Comparison of ENCODE assay signal across 23 mouse cellular contexts in genomic region chr13:98447741-98448140, GRCm38 (mm10). TPM values are rescaled to one million over a fixed set of nuclear protein-coding genes. Genes with fewer than 3 reads are reported as not detected.
DNase-seq lines count a peak whose midpoint lies in the region; ATAC-seq and TF ChIP-seq lines count a peak whose summit lies in the region.
"Had no signal": no experiment of that assay in that cellular context is flagged by ENCODE, and none has a peak within 500 bp of the region (broad histone marks: within the 10 kb centered on the region; RNA-seq: fewer than 3 reads in every experiment).

No protein-coding gene starts in this region.

- no peaks in the 10 kb centered on the region for H3K4me1 ChIP-seq in hindbrain, postnatal 0 days (ENCODE audit: insufficient read depth, low read length)
- no peaks in the 10 kb centered on the region for H3K4me1 ChIP-seq in hindbrain, embryonic 13.5 days (replicated peaks)
- no peaks in the 10 kb centered on the region for H3K4me1 ChIP-seq in midbrain, postnatal 0 days (ENCODE audit: insufficient read depth, low read length)
- no peaks in the 10 kb centered on the region for H3K4me1 ChIP-seq in midbrain, embryonic 10.5 days
- H3K4me1 ChIP-seq: embryonic facial prominence, embryonic 12.5 days; forebrain, embryonic 12.5 days; heart, embryonic 13.5 days; hindbrain, embryonic 12.5 days; intestine, embryonic 15.5 days had no signal

- DNase-seq in frontal cortex, postnatal 14 days (ENCODE audit: low spot score in 2 of 2): no peak
- DNase-seq in hindbrain, postnatal 0 days (ENCODE audit: low spot score): peak; percentile 50
- DNase-seq in midbrain, postnatal 0 days (ENCODE audit: low spot score): peak; percentile 33
- no peak for DNase-seq in midbrain, embryonic 10.5 days (ENCODE audit: low spot score)
- no peak for DNase-seq in adrenal gland, adult 2 months
- DNase-seq: adrenal gland, adult 8-10 months; adrenal gland, postnatal 36 days; cerebellum, adult 18-20 months; cerebellum, adult 9-11 months; embryo, embryonic 11 days; gastrocnemius, postnatal 10 days; heart, adult 2 months; heart, postnatal 4 days; kidney, adult 18-20 months had no signal

- H3K27me3 ChIP-seq in hindbrain, postnatal 0 days (ENCODE audit: insufficient read depth, low read length): no peaks in the 10 kb centered on the region
- H3K27me3 ChIP-seq in hindbrain, embryonic 13.5 days: no peaks in the 10 kb centered on the region
- H3K27me3 ChIP-seq in midbrain, postnatal 0 days (ENCODE audit: insufficient read depth, low read length): no peaks in the 10 kb centered on the region
- H3K27me3 ChIP-seq in midbrain, embryonic 10.5 days (ENCODE audit: low read depth, poor library complexity, severe bottlenecking): no peaks in the 10 kb centered on the region
- H3K27me3 ChIP-seq: embryonic facial prominence, embryonic 12.5 days; forebrain, embryonic 12.5 days; hindbrain, embryonic 12.5 days; intestine, embryonic 15.5 days had no signal

- no peak for TF ChIP-seq CTCF in hindbrain, postnatal 0 days (IDR thresholded peaks at IDR 0.05; ENCODE audit: low read depth)
- no peak for TF ChIP-seq CTCF in midbrain, postnatal 0 days (IDR thresholded peaks at IDR 0.05)

- H3K36me3 ChIP-seq in hindbrain, postnatal 0 days (ENCODE audit: insufficient read depth, low read length): no peaks in the 10 kb centered on the region
- H3K36me3 ChIP-seq in hindbrain, embryonic 13.5 days: no peaks in the 10 kb centered on the region
- no peaks in the 10 kb centered on the region for H3K36me3 ChIP-seq in midbrain, postnatal 0 days (ENCODE audit: insufficient read depth, low read length)
- H3K36me3 ChIP-seq in midbrain, embryonic 10.5 days: no peaks in the 10 kb centered on the region
- H3K36me3 ChIP-seq: embryonic facial prominence, embryonic 12.5 days; forebrain, embryonic 12.5 days; heart, embryonic 13.5 days; hindbrain, embryonic 12.5 days; intestine, embryonic 15.5 days had no signal

- H3K4me3 ChIP-seq in hindbrain, postnatal 0 days (ENCODE audit: low read length): no peak overlapping the region
- no peak overlapping the region for H3K4me3 ChIP-seq in hindbrain, embryonic 13.5 days
- no peak overlapping the region for H3K4me3 ChIP-seq in midbrain, postnatal 0 days (ENCODE audit: low read depth, low read length)
- H3K4me3 ChIP-seq in midbrain, embryonic 10.5 days: no peak overlapping the region
- H3K4me3 ChIP-seq: embryonic facial prominence, embryonic 12.5 days; forebrain, embryonic 12.5 days; heart, adult 2 months; heart, embryonic 13.5 days; hindbrain, embryonic 12.5 days; intestine, embryonic 15.5 days had no signal

- H3K9me3 ChIP-seq in hindbrain, postnatal 0 days (ENCODE audit: low read length): peaks cover 4% of the 10 kb centered on the region; the same call in 1 of the 2 replicates
- H3K9me3 ChIP-seq in hindbrain, embryonic 13.5 days: peaks cover 10% of the 10 kb centered on the region; the same call in 1 of the 2 replicates
- 0 out of 2 replicates have a peak, but pooled peaks cover 3% of the 10 kb centered on the region for H3K9me3 ChIP-seq in midbrain, postnatal 0 days (ENCODE audit: low read length)
- H3K9me3 ChIP-seq in midbrain, embryonic 10.5 days (replicated peaks): no peaks in the 10 kb centered on the region
- H3K9me3 ChIP-seq: intestine, embryonic 15.5 days had no signal

- H3K9ac ChIP-seq in hindbrain, postnatal 0 days (replicated peaks; ENCODE audit: low read length): no peak overlapping the region
- H3K9ac ChIP-seq in hindbrain, embryonic 13.5 days: no peak overlapping the region
- H3K9ac ChIP-seq in midbrain, postnatal 0 days (replicated peaks; ENCODE audit: low read length, poor library complexity, severe bottlenecking): no peak overlapping the region
- H3K9ac ChIP-seq: embryonic facial prominence, embryonic 12.5 days; forebrain, embryonic 12.5 days; heart, embryonic 13.5 days; hindbrain, embryonic 12.5 days; intestine, embryonic 15.5 days had no signal

- 64% methylated on average over 6 of the region's 6 CpGs for WGBS in hindbrain, postnatal 0 days
- 82% methylated on average over 6 of the region's 6 CpGs for WGBS in hindbrain, embryonic 13.5 days
- WGBS in midbrain, postnatal 0 days: 84% methylated on average over 6 of the region's 6 CpGs
- 87% methylated on average over 6 of the region's 6 CpGs for WGBS in midbrain, embryonic 10.5 days

- H3K27ac ChIP-seq in hindbrain, postnatal 0 days: no peak overlapping the region
- H3K27ac ChIP-seq in hindbrain, embryonic 13.5 days: no peak overlapping the region
- no peak overlapping the region for H3K27ac ChIP-seq in midbrain, postnatal 0 days (ENCODE audit: low read depth, low read length)
- H3K27ac ChIP-seq in midbrain, embryonic 10.5 days (replicated peaks): no peak overlapping the region
- H3K27ac ChIP-seq: embryonic facial prominence, embryonic 12.5 days; forebrain, embryonic 12.5 days; heart, adult 2 months; heart, embryonic 13.5 days; hindbrain, embryonic 12.5 days; intestine, embryonic 15.5 days had no signal

- H3K4me2 ChIP-seq in hindbrain, postnatal 0 days (ENCODE audit: low read depth, low read length): no peak overlapping the region
- H3K4me2 ChIP-seq in hindbrain, embryonic 13.5 days: no peak overlapping the region
- no peak overlapping the region for H3K4me2 ChIP-seq in midbrain, postnatal 0 days (ENCODE audit: low read depth, low read length, poor library complexity, severe bottlenecking)
- H3K4me2 ChIP-seq: embryonic facial prominence, embryonic 12.5 days; forebrain, embryonic 12.5 days; heart, embryonic 13.5 days; hindbrain, embryonic 12.5 days; intestine, embryonic 15.5 days had no signal

- ATAC-seq in frontal cortex, adult (ENCODE audit: low TSS enrichment): peak; percentile 79
- ATAC-seq in hindbrain, postnatal 0 days: no peak
- no peak for ATAC-seq in hindbrain, embryonic 13.5 days (ENCODE audit: low FRiP score)
- no peak for ATAC-seq in midbrain, postnatal 0 days (ENCODE audit: low FRiP score)
- ATAC-seq: forebrain, embryonic 16.5 days; intestine, embryonic 15.5 days had no signal

RNA-seq across cellular contexts. Expression of gene Gm10320, which starts 44.1 kb away (rescaled TPM):
- 0.52 TPM in 1 of 2 replicates, not detected in the other for total RNA-seq in hindbrain, postnatal 0 days (2014; rRNA removed)
- 0.72 and 0.74 TPM in 2 replicates for polyA plus RNA-seq in hindbrain, postnatal 0 days (2015; fragmentation: Nextera tagmentation; extraction: Ambion mirVana)
- 0.99 and 1.1 TPM in 2 replicates for polyA plus RNA-seq in hindbrain, embryonic 13.5 days (2015; fragmentation: Nextera tagmentation; extraction: Ambion mirVana)
- not detected in 2 replicates for total RNA-seq in midbrain, postnatal 0 days (2014; rRNA removed)
- 0.43 and 1.2 TPM in 2 replicates for polyA plus RNA-seq in midbrain, postnatal 0 days (2015; fragmentation: Nextera tagmentation; extraction: Ambion mirVana)
- polyA plus RNA-seq in midbrain, embryonic 10.5 days (2016; fragmentation: Nextera tagmentation; extraction: Ambion mirVana): 1.1 and 1.2 TPM in 2 replicates
- not detected for total RNA-seq in adrenal gland, adult 2 months (2021)
- polyA plus RNA-seq in adrenal gland, adult 2 months (2012; rRNA removed): 1.3 and 1.9 TPM in 2 replicates
- total RNA-seq: gastrocnemius, postnatal 10 days; gastrocnemius, postnatal 4 days; heart, adult 2 months; heart, postnatal 4 days had no signal
- polyA plus RNA-seq: hindbrain, embryonic 12.5 days had no signal

Comparison
In these comparisons a context has a peak if more than half of its experiments do, and no peak if none do; other contexts are left out.
1. DNase-seq: peak in hindbrain, postnatal 0 days (single experiment) and midbrain, postnatal 0 days (single experiment); none in frontal cortex, postnatal 14 days (0 of 2), midbrain, embryonic 10.5 days (single experiment) and adrenal gland, adult 2 months (single experiment).